Mouse (Mus musculus) cerebellum, postnatal 36 days (tissue): ENCODE results near the gene Coro2b.

Source experiments
- DNase-seq, 2 experiments: peaks; one replicate each; pipeline ENCODE4 v3.0.0; 2021 to 2022; ENCODE audit warnings: mixed read lengths in 2 of 2

The Coro2b gene

DNA sequence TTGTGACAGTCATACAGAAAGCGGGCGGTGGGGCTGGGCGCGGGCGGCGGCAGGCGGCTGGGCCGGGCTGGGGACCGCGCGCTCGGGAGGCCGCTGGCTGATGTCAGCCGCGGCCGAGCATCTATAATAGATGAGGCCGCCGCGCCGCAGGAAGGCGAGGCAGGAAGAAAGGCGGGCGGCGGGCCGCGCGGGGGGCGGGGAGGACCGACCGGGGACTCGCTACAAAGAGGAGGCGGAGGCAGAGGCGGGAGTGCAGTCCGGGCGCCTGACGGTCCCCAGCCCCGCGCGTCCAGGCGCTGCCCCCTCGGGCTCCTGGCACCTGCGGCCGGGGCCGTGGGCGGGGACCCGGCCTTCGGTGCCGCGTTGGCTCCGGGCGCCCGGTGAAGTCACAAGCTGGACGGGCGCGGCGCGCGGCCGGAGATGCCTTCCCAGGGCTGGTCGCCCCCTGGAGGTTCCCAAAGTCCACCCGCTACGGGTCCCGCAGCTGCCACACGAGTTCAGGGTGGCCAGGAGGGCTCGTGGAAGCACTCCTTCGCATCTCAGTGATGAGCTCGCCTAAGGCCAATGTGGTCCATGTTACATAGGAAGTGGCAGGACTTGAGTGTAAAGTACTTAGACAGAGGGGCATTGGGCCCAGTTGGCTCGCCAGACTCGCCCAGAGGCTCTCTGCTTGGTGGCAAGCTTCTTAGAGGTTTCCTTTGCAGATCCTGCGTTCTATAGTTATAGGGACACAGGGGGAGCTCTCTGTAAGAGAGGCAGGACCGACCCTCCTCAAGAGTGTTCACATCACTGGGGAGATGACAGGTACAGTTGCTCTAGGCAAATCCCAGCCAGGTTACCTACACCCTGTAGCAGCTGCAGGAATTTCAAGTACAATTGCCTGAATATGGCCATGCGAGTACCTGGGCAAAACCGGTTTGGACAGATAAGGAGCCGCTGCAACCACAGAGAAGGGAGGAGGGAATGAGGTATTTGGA, at the start of gene Coro2b:
Gene Coro2b (minus strand): TSS at position 390 of the 977 bp plus-strand sequence.
- DNase-seq: peak; percentile 76 to 80

GRCm38 (mm10) chr9:62577558-62577957, 40.7 kb upstream of the Coro2b start:
- DNase-seq: no peak

- no peak for DNase-seq
Observed at GRCm38 (mm10) chr9:62569121-62569520, 32.3 kb upstream of the Coro2b start.

GRCm38 (mm10) chr9:62567818-62568217, 31.0 kb upstream of the Coro2b start:
- no peak for DNase-seq

DNA sequence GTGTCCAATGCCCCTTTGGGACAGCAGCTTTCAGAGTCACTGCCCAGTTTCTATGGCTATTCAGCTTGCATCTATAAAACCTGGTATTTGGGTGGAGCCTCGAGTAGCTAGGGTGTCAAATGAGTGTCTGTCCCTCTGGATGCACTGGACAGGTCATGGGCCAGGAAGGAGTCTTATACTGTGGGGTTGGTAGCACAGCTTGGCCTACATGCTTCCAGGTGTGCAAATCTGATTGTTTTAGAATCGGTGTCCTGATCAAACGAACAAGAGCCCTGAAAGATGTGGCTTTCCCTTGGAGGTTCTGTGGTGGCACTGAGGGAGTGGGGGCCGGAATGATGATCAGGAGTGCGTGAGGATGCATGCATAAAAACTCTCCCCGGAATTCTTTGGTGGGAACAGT, 25.4 kb upstream of the Coro2b start:
- no peak for DNase-seq

DNA sequence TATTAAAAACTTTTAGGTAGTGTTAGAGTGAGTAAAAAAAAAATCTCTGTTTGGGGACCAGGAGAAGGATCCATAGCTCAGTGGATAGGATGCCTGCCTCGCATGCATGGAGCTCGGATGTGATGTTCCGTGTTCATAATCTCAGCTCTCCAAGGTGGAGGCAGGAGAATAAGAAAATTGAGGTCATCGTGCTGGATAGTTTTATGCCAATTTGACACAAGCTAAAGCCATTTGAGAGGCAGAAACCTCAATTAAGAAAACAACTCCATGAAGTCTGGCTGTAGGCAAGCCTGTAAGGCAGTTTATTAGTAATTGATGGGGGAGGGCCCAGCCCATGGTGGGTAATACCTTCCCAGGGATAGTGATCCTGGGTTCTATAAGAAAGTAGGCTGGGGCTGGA, 23.6 kb upstream of the Coro2b start:
- no peak for DNase-seq

- DNase-seq: peak; percentile 77 to 80
Observed at GRCm38 (mm10) chr9:62560006-62560405, 23.2 kb upstream of the Coro2b start.

DNA sequence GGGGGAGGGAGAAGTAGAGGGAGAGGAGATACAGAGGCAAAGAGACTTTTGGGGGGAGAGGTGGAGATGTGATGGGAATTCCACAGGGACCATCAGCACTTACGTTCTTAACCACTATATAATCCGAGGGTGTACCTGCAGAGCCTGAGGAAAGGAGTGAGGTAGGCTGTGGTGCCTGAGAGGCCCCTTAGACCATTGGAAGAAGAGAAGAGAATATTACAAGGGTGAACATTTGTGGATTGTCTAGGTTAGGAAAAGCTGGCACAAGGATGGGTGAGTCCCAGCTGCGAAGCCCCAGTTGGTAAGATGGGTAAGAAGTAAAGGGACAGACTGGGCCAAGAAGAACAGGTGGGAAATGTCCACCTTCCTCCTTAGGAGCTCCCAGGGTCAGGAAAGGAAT, 22.6 kb upstream of the Coro2b start:
- peak in 1 of 2 experiments; percentile 23 for DNase-seq

GRCm38 (mm10) chr9:62558058-62558457, 21.2 kb upstream of the Coro2b start:
- DNase-seq: no peak

DNA sequence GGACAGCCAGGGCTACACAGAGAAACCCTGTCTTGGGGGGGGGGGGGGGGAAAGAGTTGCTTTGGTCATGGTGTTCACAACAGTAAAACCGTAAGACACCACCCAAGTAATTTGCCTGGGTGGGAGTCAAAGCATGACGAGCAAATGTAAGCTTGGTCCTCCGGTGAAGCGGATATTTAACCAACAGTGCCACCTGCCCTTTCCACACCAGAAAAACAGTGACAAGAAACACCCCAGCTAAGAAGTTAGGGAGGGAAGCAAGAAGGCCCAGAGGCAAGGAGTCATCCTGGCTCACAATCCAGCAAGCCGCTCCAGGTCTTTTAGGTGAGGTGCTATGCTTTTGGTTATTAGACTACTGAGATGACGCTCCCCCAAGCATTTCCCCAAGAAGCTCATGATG, 19.9 kb upstream of the Coro2b start:
- no peak for DNase-seq

- peak; percentile 48 to 79 for DNase-seq
Observed at GRCm38 (mm10) chr9:62555258-62555856, 18.5 kb upstream of the Coro2b start.

DNA sequence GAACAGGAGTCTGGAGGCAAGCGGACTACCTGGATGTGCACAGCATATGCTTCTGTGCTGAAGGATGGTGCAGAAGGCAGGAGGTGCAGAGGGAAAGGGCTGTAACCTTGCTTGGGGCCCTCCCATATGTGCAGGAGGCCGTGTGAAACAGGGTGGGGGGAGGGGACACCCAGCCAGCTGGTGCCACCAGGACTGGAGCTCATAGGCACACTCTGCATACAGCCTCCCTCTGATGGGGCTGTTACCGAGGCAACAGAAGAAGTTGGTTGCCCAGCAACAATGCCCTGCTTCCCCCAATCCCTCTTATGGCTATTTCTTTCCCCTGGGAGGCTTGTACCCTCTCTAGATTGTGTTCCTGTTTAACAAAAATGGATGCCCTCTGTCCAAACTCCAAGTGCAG, 17.8 kb upstream of the Coro2b start:
- DNase-seq: no peak

DNA sequence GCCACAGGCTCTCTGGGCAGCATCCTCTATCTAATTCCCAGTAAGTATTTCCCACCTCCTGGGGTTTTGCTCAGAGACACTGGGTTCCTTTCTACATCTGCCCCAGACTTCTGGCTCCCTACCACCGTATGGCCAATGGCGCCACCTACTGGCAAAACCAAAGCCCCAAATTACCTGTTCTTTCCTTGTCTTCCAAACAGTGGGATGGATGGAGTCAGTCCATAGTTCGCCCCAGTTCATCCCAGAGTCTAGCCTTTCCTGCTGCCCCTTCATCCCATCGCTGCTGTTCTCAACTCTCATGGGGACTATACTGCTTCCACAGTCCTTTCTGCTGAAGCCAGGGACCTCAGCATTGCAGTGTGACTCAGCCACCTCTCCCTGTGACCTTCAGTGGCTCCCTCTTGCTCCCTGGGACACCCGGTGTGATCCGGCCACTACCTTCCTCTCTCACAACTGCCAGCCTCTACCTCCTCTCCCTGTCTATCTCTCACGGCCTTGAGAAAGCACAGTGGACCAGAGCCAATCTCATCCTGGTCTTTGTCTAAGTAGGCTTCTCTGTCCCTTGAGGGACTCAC, 16.6 kb upstream of the Coro2b start:
- peak; percentile 91 for DNase-seq

DNA sequence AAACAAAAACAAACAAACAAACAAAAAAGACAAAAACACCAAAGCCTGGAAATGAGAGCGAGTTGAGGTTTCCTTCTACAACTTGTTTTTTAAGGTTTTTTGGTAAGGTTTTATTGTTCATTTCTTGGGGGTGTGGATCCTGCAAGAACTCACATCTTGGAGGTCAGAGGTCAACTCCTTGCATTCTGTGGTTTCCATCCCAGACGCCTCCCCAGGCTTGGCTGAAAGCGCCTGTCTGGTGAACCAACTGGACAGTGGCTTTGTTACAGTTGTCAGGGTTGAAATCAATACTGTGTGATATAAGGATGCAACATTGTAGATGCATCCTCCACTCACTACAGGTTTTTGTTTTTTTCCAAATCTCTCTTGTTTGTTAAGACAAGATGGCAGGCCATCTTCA, 14.7 kb upstream of the Coro2b start:
- DNase-seq: peak in 1 of 2 experiments; percentile 13

GRCm38 (mm10) chr9:62550661-62551093, 13.8 kb upstream of the Coro2b start:
- DNase-seq: peak; percentile 97

- DNase-seq: peak; percentile 97 to 100
Observed at GRCm38 (mm10) chr9:62549809-62550208, 13.0 kb upstream of the Coro2b start.

- peak; percentile 21 to 25 for DNase-seq
Observed at GRCm38 (mm10) chr9:62547476-62547875, 10.6 kb upstream of the Coro2b start.

DNA sequence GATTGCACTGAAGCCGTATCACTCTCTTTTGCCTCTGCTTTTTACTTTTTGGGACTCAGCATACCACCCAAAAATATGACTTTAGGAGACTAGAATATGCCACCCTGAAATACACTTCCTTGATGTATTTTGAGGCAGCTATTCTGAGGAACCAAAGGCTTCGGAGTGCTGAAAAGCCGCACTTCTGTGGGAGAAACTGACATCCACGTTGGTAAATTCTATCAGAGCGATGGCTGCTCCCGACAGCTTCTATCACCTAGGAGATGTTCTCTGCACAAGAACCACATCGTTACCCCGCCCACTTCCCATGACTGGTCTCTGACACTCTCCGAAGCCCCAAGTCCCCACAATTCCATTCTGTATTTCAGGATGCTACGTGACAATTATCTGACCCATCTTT, 8.0 kb upstream of the Coro2b start:
- peak; percentile 4 to 12 for DNase-seq

DNA sequence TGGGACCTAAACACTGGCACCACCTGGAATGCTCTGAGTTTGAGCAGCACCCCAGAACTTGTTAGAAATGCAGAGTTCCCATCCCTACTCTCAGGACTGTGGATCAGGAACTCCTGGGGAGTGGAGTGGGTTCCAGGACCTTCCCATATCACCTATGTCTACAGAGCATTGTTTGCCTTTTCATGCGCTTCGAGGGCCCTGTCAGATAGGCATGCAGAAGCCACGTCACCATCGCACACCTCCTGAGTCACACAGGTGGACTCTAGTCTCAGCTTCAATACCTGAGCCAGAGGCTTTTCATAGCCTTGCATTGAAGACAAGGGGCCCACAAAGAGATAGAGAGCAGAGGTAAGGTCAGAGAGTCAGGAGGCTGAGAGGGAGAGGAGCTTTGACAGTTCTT, 7.0 kb upstream of the Coro2b start:
- no peak for DNase-seq

DNA sequence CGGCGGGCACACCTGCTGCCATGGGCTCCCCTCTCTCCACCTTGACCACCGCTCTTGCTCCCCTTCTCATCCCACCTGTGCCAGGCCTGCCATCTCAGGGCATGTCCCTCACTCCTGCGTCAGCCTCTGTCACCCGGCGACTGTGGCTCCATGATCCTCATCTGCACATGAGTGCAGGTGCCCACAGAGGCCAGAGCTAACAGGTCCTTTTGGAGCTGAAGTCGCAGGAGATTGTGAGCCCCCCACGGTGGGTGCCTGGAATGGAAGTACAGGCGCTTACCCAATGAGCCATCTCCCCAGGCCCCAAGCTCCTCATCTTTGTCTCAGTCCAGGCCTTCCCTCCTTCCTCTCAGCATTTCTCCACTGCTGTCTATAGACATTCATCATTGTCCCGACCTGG, 4.8 kb upstream of the Coro2b start:
- no peak for DNase-seq

- DNase-seq: peak; percentile 63 to 74
Observed at GRCm38 (mm10) chr9:62541182-62541581, 4.3 kb upstream of the Coro2b start.

- peak; percentile 92 to 94 for DNase-seq
Observed at GRCm38 (mm10) chr9:62540736-62541135, 3.9 kb upstream of the Coro2b start.

DNA sequence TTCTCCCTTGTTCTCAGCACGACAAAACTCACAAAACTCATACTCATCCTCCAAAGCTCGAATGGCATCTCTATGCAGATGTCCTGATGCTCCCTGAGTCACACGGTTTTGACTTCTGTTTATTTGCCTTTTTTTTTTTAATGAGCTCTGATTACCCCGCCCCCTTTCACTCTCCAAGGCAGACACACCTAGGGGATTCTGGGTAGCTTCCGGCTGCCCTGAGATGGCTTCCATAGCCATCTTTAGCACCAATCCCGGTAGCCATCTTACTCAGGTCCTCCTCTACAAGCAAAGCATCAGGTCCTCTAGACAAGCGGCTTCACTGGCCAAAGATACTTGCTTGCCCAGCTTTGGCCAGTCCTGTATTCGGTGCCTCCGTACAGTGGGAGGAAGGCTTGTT, 3.3 kb upstream of the Coro2b start:
- DNase-seq: no peak
